Mouse (Mus musculus) megakaryocyte, embryonic 14.5 days (primary cell): ENCODE data around the gene Wipf3.

Experiments
- FLI1 ChIP-seq: IDR thresholded peaks from 2 replicates; pipeline ENCODE4 v1.6.1; 2012; ENCODE audit warnings: low read length, inconsistent platforms, mixed read lengths
- GATA1 ChIP-seq: IDR thresholded peaks from 3 replicates; pipeline ENCODE4 v1.6.1; 2012; ENCODE audit warnings: mixed read lengths, low read length, inconsistent platforms, borderline replicate concordance

DNA sequence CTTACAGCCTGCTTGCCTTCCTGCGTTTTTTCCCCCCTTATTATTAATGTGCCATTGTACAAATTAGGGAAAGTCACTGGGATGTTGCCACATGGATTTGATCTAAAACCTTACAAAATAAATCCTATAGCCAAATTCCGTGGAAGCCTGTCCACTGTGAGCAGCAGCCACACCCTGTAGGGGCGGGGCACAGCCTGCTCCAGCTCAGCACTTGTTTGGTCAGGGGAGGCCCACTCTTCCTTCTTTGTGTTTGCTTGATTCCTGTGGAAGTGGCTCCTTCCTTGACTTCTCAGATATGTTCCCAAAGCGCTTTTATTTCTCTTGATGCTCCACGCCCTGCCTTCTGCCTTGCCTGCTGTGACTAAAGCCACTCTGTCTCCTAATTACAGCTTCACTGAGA, 6.9 kb downstream of the Wipf3 start:
- TF ChIP-seq FLI1 (no peak), GATA1 (no peak)
